Mouse (Mus musculus) forebrain, embryonic 12.5 days (tissue): ENCODE results near the gene Kcnmb4. TPM values are rescaled to one million over a fixed set of nuclear protein-coding genes. Genes with fewer than 3 reads are reported as not detected.

Source experiments
- ATAC-seq: fragments of 200-750 bp; cut with Nextera tagmentation; 2 replicates; pipeline ENCODE4 v1.8.0; 2017; ENCODE audit warnings: moderate TSS enrichment; ENCODE audit not compliant: low FRiP score
- H3K27ac ChIP-seq: fragments of 300-500 bp; sonication (generic); 2 replicates; pipeline ENCODE4 v1.5.1; 2016; ENCODE audit warnings: mild to moderate bottlenecking
- H3K27me3 ChIP-seq: fragments of 300-500 bp; sonication (generic); 2 replicates; pipeline ENCODE4 v1.6.1; 2016; ENCODE audit warnings: mild to moderate bottlenecking
- H3K36me3 ChIP-seq: fragments of 300-500 bp; sonication (generic); replicated peaks from 2 replicates; pipeline ENCODE4 v1.6.1; 2016; ENCODE audit warnings: mild to moderate bottlenecking
- H3K4me1 ChIP-seq: fragments of 300-500 bp; sonication (generic); 2 replicates; pipeline ENCODE4 v1.6.1; 2016
- H3K4me2 ChIP-seq: fragments of 300-500 bp; sonication (generic); 2 replicates; pipeline ENCODE4 v1.6.1; 2016; ENCODE audit warnings: mild to moderate bottlenecking, moderate library complexity
- H3K4me3 ChIP-seq: fragments of 300-500 bp; sonication (generic); replicated peaks from 2 replicates; pipeline ENCODE4 v1.5.1; 2016; ENCODE audit warnings: mild to moderate bottlenecking
- H3K9ac ChIP-seq: fragments of 300-500 bp; sonication (generic); 2 replicates; pipeline ENCODE4 v1.6.1; 2016; ENCODE audit warnings: mild to moderate bottlenecking
- H3K9me3 ChIP-seq: fragments of 300-500 bp; sonication (generic); 2 replicates; pipeline ENCODE4 v1.6.1; 2016
- WGBS: fragments of 180-500 bp; shearing (Covaris S2); methylation state at CpG from one replicate; pipeline ENCODE4 v1.1.7; 2016; 5-methylcytosine and 5-hydroxymethylcytosine counted together
- polyA plus RNA-seq: library from polyadenylated mRNA; unstranded; fragments of >200 nt; fragmentation: Nextera tagmentation; extraction: Ambion mirVana; gene quantifications from 2 replicates; pipeline ENCODE4 v1.2.1, GENCODE M21; 2016

Kcnmb4 gene
- polyA plus RNA-seq, 1 experiment from 2014 or later: 10.9 TPM

DNA sequence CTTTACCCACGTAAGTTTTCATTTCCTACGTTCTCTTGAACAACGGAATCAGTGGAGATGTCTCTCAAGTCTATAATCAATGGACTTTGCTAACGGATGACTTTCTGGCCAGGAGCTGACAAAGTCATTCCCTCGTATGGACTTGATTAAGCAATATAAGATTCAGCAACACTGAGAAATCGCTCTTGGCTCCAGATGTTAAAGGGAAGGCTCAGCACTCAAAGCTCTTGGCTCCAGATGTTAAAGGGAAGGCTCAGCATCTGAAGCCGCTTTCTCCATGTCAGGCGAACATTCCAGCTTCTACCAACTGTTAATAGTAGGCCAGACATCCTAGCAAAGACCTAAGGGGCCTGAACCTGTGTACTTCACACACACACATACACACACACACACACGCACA is 26.5 kb downstream of the Kcnmb4 start:
- Histone ChIP-seq H3K27me3 (no peaks in the 10 kb centered on the region), H3K27ac (no peak overlapping the region), H3K4me3 (no peak overlapping the region), H3K9me3 (no peaks in the 10 kb centered on the region), H3K4me1 (no peaks in the 10 kb centered on the region), H3K9ac (no peak overlapping the region), H3K4me2 (no peak overlapping the region), H3K36me3 (peaks cover 9% of the 10 kb centered on the region; the same call in 1 of the 2 replicates)
- no peak for ATAC-seq
- 92% methylated on average over 9 of the region's 9 CpGs for WGBS

DNA sequence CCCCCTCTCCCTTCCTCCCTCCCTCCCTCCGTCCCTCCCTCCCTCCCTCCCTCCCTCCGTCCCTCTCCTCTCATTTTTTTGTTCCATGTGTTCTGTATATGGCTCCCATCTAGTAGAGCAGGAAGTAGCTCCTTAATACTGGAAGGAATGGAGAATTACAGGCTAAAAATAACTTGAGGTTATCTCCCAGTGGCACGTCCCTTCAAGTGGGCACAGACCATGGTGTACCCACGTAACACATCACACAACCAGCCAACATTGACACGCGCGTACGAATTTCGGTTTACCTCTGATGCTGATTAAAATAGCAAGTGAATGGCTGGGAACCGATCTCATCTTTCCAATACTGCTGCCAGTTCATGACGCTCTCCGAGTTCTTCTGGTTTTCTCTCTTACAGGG is 27.6 kb downstream of the Kcnmb4 start:
- H3K4me3 ChIP-seq: no peak overlapping the region

DNA sequence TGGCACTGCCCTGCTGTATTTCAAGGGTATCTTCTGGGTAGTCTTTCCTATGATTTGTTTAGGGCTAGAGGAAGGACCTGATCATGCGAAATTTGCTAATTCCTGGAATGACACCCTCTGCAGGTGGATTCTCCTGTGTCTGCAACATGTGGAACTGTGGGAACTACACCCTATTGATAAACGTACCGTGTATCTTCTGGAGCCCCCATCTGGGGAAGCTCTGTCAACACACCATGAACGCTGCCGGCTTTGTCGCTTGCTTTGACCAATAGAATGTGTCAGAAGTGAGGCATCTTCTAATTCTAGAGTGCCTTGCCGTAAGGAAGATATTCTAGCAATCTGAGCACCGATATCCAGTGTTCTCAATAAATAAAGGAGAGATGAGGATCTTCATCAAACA is 28.9 kb downstream of the Kcnmb4 start:
- Histone ChIP-seq H3K27me3 (no peaks in the 10 kb centered on the region), H3K9ac (no peak overlapping the region), H3K4me1 (no peaks in the 10 kb centered on the region), H3K4me3 (no peak overlapping the region), H3K27ac (no peak overlapping the region), H3K36me3 (peaks cover 9% of the 10 kb centered on the region; the same call in 1 of the 2 replicates), H3K4me2 (no peak overlapping the region), H3K9me3 (no peaks in the 10 kb centered on the region)
- ATAC-seq: no peak
- WGBS: 94% methylated on average over 8 of the region's 8 CpGs

More for the DNA sequence above, 27.6 kb downstream of the Kcnmb4 start:
- Histone ChIP-seq H3K4me1 (no peaks in the 10 kb centered on the region), H3K27me3 (no peaks in the 10 kb centered on the region), H3K9me3 (no peaks in the 10 kb centered on the region), H3K9ac (no peak overlapping the region), H3K27ac (no peak overlapping the region), H3K4me2 (no peak overlapping the region), H3K36me3 (peaks cover 9% of the 10 kb centered on the region; the same call in 1 of the 2 replicates)
- 87% methylated on average over 12 of the region's 12 CpGs for WGBS
- no peak for ATAC-seq

DNA sequence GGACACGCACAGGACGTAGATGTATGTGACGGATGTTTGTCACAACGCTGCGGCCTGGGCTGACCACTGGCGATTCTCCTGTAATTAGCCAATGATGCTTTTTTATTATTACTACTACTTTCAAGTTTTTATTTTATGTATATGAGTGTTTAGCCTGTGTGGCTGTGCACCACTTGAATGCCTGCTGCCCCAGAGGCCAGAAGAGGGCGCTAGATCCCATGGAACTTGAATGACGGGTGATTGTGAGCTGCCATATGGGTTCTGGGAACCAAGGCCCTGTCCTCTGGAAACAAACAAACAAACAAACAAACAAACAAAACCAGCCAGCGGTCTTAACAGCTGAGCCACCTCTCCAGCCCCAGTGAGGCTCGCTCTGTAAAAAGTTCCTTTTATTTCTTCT is 29.3 kb downstream of the Kcnmb4 start:
- Histone ChIP-seq H3K9ac (no peak overlapping the region), H3K9me3 (no peaks in the 10 kb centered on the region), H3K4me2 (no peak overlapping the region), H3K36me3 (peaks cover 9% of the 10 kb centered on the region; the same call in 1 of the 2 replicates), H3K27me3 (no peaks in the 10 kb centered on the region), H3K4me1 (no peaks in the 10 kb centered on the region), H3K27ac (no peak overlapping the region), H3K4me3 (no peak overlapping the region)
- no peak for ATAC-seq
- WGBS: 94% methylated on average over 10 of the region's 10 CpGs

DNA sequence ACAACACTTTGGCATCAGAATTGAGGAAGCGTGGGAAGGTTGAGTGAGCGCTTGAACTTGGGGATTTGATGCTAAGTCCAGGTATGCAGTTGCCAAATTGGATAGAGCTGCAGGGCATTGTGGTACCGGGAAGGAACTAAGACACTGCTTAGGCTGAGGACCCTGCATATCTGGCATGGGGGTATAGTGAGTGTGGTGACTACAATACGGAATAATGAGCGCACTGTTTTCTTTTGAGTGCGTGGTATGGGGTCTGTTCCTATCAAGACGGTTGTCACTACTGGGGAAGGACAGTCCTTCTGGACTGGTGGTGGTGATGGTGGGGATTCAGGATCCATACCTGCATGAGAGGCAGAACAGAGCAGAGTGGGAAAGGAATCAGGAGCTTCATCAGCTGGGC is 32.7 kb downstream of the Kcnmb4 start:
- Histone ChIP-seq H3K9ac (no peak overlapping the region), H3K4me3 (no peak overlapping the region), H3K36me3 (peaks cover 9% of the 10 kb centered on the region; the same call in 1 of the 2 replicates), H3K4me2 (no peak overlapping the region), H3K9me3 (peaks cover 9% of the 10 kb centered on the region), H3K27me3 (no peaks in the 10 kb centered on the region), H3K4me1 (no peaks in the 10 kb centered on the region), H3K27ac (no peak overlapping the region)
- ATAC-seq: no peak
- WGBS: 96% methylated on average over 7 of the region's 7 CpGs

DNA sequence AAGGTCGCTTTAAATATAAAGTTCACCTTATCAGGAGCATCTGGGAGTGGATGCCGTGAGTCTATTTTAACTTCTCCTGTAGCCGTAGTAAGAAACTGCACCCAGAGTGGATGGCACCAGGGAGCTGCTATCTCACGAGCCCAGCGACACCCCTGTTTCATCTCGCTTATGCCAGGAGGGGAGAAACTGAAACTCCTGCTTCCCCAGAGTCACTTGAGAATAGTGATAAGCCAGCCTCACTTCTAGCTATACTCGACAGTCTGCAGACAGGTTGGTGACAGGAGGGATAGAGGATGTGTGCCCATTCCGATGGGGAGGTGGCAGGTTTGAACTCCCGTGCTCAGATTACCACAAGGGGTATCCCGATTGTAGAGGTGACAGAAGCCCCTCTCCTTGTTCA is 33.6 kb downstream of the Kcnmb4 start:
- Histone ChIP-seq H3K27me3 (no peaks in the 10 kb centered on the region), H3K4me1 (no peaks in the 10 kb centered on the region), H3K4me3 (no peak overlapping the region), H3K9ac (no peak overlapping the region), H3K9me3 (peaks cover 9% of the 10 kb centered on the region), H3K4me2 (no peak overlapping the region), H3K36me3 (peaks cover 7% of the 10 kb centered on the region; the same call in 1 of the 2 replicates), H3K27ac (no peak overlapping the region)
- no peak for ATAC-seq
- 91% methylated on average over 10 of the region's 10 CpGs for WGBS

DNA sequence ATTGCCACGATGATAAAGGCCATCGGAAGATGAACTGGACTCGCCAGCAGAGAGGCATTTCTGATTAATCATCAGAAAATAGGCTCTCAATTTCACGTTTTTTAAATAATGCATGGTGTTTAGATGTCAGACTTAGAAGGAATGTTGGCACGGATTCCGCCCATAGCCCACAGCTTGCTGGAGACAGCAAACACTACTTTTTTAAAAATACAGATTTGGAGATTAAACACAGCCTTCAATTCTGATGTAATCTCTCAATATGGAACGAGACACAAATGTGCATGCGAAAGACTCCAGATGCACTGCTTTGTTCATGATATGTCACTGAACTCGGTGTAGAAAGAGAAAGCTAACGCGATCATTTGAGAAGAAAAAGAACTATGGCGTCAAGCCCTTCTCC is 38.2 kb downstream of the Kcnmb4 start:
- no peak for ATAC-seq
- no peaks in the 10 kb centered on the region for H3K36me3 ChIP-seq
- H3K9me3 ChIP-seq: peaks cover 9% of the 10 kb centered on the region
- no peaks in the 10 kb centered on the region for H3K27me3 ChIP-seq
- no peak overlapping the region for H3K9ac ChIP-seq
- no peak overlapping the region for H3K27ac ChIP-seq
- no peak overlapping the region for H3K4me2 ChIP-seq
- H3K4me3 ChIP-seq: no peak overlapping the region
- H3K4me1 ChIP-seq: no peaks in the 10 kb centered on the region
- WGBS: 88% methylated on average over 12 of the region's 12 CpGs

DNA sequence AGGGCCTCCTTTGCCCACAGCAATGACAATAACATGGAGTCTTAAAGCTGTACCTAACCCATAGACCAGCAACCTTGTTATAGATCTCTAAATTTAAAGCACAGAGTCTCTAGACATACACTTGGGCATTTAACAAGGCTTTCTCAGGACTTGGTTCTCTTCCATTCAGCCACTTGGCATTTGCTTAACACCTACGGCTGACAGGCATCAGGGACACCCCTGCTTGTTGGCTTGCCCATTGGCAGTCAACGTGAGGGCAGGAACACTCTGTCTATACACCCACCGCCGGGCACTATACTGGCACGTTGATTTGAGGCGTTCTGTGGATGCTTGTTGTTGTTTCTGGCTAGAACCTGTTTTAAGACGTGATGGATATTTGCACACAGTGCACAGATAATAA is 41.3 kb downstream of the Kcnmb4 start:
- no peaks in the 10 kb centered on the region for H3K9me3 ChIP-seq
- H3K9ac ChIP-seq: no peak overlapping the region
- 87% methylated on average over 7 of the region's 7 CpGs for WGBS
- H3K36me3 ChIP-seq: 0 out of 2 replicates have a peak, but pooled peaks cover 7% of the 10 kb centered on the region
- H3K27ac ChIP-seq: no peak overlapping the region
- no peak overlapping the region for H3K4me2 ChIP-seq
- no peak for ATAC-seq
- no peaks in the 10 kb centered on the region for H3K27me3 ChIP-seq
- H3K4me3 ChIP-seq: no peak overlapping the region
- no peaks in the 10 kb centered on the region for H3K4me1 ChIP-seq

DNA sequence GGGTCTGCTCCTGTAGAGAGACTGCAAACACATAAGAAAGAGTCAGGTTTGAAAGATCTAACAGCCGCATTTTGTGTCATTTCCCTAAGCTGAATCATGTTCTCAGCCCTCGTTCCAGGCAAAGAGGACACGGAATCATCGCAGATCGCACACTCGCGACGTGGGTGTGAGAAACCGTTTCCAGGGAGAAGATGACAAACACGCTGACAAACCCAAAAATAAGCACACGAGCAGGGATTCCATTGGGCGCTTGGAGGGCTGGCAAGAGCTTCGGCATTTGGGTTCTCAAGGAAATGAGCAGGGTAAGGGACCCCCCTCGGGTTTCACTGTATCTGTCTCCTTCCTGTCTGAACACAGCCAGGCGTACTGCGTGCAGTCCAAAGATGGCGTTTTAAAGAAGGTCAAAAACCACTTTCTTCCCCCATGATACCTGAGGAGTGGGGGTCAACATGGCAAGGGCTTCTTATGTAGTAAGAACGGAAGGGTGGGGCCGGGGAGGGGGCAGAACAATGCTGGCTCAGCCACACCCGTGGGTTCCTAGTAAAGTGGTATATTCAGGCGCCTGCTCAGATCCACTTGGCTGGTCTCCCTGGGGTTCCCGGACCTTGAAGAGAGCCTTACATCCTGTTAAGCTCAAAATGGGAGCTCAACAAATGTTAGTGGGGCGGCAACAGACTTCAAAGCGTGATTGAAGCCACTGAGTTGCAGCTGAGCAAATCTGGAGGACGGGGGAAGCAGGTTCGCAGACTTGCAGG is 45.5 kb downstream of the Kcnmb4 start:
- H3K36me3 ChIP-seq: 0 out of 2 replicates have a peak, but pooled peaks cover 8% of the 10 kb centered on the region
- no peak overlapping the region for H3K27ac ChIP-seq
- H3K4me3 ChIP-seq: no peak overlapping the region
- no peaks in the 10 kb centered on the region for H3K4me1 ChIP-seq
- H3K4me2 ChIP-seq: no peak overlapping the region
- no peaks in the 10 kb centered on the region for H3K27me3 ChIP-seq
- H3K9ac ChIP-seq: no peak overlapping the region
- no peaks in the 10 kb centered on the region for H3K9me3 ChIP-seq
- 96% methylated on average over 26 of the region's 26 CpGs for WGBS
- ATAC-seq: no peak

DNA sequence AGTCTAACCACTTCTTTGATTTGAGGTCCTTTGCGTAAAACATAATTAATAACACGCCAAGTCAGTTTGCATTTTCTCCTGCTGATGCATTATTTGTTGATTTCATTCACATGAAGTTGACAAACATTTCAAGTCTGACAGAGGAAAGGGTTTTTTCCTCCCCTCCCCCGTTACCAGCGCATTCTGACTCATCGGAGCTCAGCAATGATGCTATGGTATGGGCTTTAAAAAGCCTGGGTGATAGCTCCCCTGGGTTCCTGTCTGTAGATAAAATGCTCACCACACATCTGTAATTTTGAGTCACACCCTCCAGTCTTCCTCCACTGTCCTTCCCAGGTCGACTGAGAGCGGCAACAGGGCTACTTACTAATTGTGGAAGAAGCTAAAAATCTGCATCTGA is 47.5 kb downstream of the Kcnmb4 start:
- Histone ChIP-seq H3K4me3 (no peak overlapping the region), H3K4me1 (no peaks in the 10 kb centered on the region), H3K36me3 (0 out of 2 replicates have a peak, but pooled peaks cover 8% of the 10 kb centered on the region), H3K27me3 (no peaks in the 10 kb centered on the region), H3K4me2 (no peak overlapping the region), H3K9ac (no peak overlapping the region), H3K9me3 (no peaks in the 10 kb centered on the region), H3K27ac (no peak overlapping the region)
- no peak for ATAC-seq
- 90% methylated on average over 7 of the region's 7 CpGs for WGBS

DNA sequence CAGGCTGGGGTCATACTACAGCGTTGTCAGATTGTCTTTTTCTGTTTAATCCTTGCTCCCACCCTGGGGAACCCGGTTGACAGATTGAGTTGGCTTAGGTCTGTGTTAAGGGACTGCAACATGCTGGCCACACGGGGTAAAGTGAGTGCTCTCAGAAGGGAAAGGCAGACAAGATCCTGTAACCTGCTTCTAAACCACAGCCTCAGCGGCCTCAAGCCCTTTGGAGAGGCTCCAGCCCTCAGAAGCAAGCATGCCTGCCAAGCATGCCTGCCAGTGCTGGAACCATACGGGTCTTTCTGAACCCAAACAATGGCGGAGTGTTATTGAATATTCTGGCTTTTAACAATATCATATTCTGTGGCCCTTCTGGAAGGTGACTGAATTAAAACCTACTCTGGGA is 48.8 kb downstream of the Kcnmb4 start:
- H3K9ac ChIP-seq: no peak overlapping the region
- no peaks in the 10 kb centered on the region for H3K9me3 ChIP-seq
- H3K4me2 ChIP-seq: no peak overlapping the region
- H3K4me3 ChIP-seq: no peak overlapping the region
- H3K4me1 ChIP-seq: no peaks in the 10 kb centered on the region; the same call in 1 of the 2 replicates
- 87% methylated on average over 6 of the region's 6 CpGs for WGBS
- H3K27ac ChIP-seq: no peak overlapping the region
- 0 out of 2 replicates have a peak, but pooled peaks cover 8% of the 10 kb centered on the region for H3K36me3 ChIP-seq
- no peak for ATAC-seq
- no peaks in the 10 kb centered on the region for H3K27me3 ChIP-seq

DNA sequence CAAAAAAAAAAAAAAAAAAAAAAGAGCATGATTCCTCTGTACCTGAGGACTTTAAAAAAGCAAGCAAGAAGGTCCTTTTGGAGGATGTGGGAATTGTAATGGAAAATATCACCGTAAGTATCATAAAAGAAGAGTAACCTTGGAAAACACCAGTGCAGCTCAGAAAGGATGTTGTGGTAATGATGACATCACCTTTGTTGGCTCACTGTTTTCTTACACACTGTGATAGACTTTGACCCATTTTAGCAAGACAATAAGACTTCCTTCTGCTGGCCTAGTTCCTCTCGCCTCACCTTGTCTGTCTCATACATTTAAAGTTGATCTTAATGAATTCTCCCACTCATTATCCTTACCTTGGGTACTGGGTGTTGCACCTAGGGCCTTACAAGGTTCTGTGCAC is 51.1 kb downstream of the Kcnmb4 start:
- H3K4me2 ChIP-seq: no peak overlapping the region
- no peak overlapping the region for H3K9ac ChIP-seq
- ATAC-seq: no peak
- H3K36me3 ChIP-seq: 0 out of 2 replicates have a peak, but pooled peaks cover 3% of the 10 kb centered on the region
- 87% methylated on average over 2 of the region's 2 CpGs for WGBS
- H3K27ac ChIP-seq: no peak overlapping the region
- H3K27me3 ChIP-seq: no peaks in the 10 kb centered on the region
- H3K9me3 ChIP-seq: 0 out of 2 replicates have a peak, but pooled peaks cover 5% of the 10 kb centered on the region
- no peak overlapping the region for H3K4me3 ChIP-seq
- H3K4me1 ChIP-seq: no peaks in the 10 kb centered on the region; the same call in 1 of the 2 replicates

DNA sequence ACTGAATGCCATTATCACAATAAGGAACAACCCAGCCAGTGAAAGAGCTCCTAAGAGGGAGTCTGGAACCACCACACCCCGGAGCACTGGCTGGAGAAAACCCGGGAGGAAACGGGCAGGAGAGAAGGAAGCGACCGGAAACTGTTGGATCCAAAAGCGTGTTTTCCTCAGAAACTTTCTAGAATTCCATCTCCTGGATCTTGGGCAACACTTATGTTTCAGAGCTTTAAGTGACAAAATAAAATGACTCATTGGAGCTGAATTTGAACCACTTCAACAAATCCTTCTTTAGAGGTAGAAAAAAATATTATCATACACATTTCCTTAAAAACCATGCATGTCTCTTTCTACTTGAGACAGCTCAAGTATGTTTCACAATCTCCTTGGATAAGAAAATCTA is 52.7 kb downstream of the Kcnmb4 start:
- no peak overlapping the region for H3K27ac ChIP-seq
- 75% methylated on average over 6 of the region's 6 CpGs for WGBS
- peaks cover 5% of the 10 kb centered on the region for H3K4me1 ChIP-seq
- H3K4me2 ChIP-seq: no peak overlapping the region
- H3K36me3 ChIP-seq: no peaks in the 10 kb centered on the region
- H3K9ac ChIP-seq: no peak overlapping the region
- H3K4me3 ChIP-seq: no peak overlapping the region
- 0 out of 2 replicates have a peak, but pooled peaks cover 5% of the 10 kb centered on the region for H3K9me3 ChIP-seq
- H3K27me3 ChIP-seq: no peaks in the 10 kb centered on the region
- no peak for ATAC-seq
